ENCODE assay signal across 8 mouse cellular contexts in the genomic region with DNA sequence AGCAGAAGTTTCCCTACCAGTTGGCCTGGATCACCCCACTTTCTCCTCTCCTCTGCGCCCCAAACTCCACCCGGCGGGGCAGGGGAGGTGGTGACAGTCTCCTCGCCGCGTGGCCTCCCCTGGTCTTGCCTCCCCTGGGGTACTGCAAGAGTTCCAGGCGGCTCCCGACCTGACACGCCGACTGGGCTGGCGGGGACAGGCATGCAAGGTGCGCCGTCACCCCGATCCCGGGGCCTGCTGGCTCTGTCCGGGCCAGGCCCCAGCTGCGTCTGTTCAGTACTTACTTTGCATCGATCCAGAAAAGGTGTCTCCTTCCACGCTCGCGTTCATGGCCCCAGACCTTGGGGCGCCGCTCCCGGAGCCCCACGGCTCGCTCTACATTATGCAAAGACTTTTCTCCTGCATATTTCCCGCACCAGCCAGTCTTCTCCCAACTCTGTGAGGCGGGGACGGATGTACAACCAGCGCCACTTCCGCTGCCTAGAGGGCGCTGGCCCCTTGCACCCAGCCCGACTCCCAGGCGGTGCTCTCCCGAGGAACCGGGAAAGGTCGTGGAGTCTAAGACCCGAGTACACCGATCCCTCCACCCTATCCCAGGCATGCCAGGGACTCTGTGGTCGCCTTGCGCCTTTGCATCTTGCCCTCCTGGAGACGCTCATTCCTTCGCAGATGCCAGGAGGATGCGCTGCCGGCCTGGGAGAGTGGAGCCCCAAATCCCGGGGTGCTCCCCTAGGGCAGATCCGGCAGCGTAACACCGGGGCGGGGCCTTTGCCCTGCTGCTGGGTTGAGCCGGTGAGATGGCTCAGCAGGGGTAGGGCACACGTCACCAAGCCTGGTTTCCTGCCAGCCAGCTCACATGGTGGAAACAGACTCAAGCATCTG. TPM values are rescaled to one million over a fixed set of nuclear protein-coding genes. Genes with fewer than 3 reads are reported as not detected.
DNase-seq lines count a peak whose midpoint lies in the region; ATAC-seq lines count a peak whose summit lies in the region.

A gene (minus strand): TSS at position 753 of the 882 bp plus-strand sequence.

- no peaks in the 10 kb centered on the region for H3K9me3 ChIP-seq in hindbrain, embryonic 12.5 days (replicated peaks)

- H3K36me3 ChIP-seq in hindbrain, embryonic 12.5 days, result peaks cover 15% of the 10 kb centered on the region

- H3K9ac ChIP-seq in hindbrain, embryonic 12.5 days, result peak within 1 kb of the TSS; percentile 82

- peak within 1 kb of the TSS; percentile 76 for H3K4me2 ChIP-seq in hindbrain, embryonic 12.5 days (replicated peaks)

- WGBS in hindbrain, embryonic 12.5 days, result under 1% methylated on average over 52 of the region's 52 CpGs

- peak within 1 kb of the TSS; percentile 67 for H3K27ac ChIP-seq in hindbrain, embryonic 12.5 days

- ATAC-seq in hindbrain, embryonic 12.5 days (ENCODE audit: low FRiP score), result peak; percentile 84

- no peaks in the 10 kb centered on the region for H3K27me3 ChIP-seq in hindbrain, embryonic 12.5 days

- peak; percentile 92 for DNase-seq in MN1 (ENCODE audit: low spot score)
- DNase-seq in cerebellum, adult 9-11 months, result peak; percentile 85
- DNase-seq in frontal cortex, postnatal 10 days (ENCODE audit: low spot score in 2 of 2), result peak; percentile 79 to 80
- DNase-seq in layer of hippocampus, postnatal 14 days (ENCODE audit: low spot score in 2 of 2), result peak; percentile 72 to 83
- DNase-seq in lung, postnatal 14 days, result peak; percentile 84
- DNase-seq in retina, adult 2 months (ENCODE audit: low read depth, low spot score), result peak; percentile 72
- DNase-seq in thymus, postnatal 36 days, result peak; percentile 90 to 94

- H3K4me1 ChIP-seq in hindbrain, embryonic 12.5 days, result peaks cover 21% of the 10 kb centered on the region

- peak within 1 kb of the TSS; percentile 69 for H3K4me3 ChIP-seq in hindbrain, embryonic 12.5 days

RNA-seq across cellular contexts. Expression of the gene that starts here (rescaled TPM):
- polyA plus RNA-seq in hindbrain, embryonic 12.5 days (2016; fragmentation: Nextera tagmentation; extraction: Ambion mirVana), result 37.7 and 39.0 TPM in 2 replicates
- total RNA-seq in layer of hippocampus, postnatal 14 days (2021), result 10 to 100 TPM; 16.6 to 18.2 TPM

Comparison
In these comparisons a context has a peak if more than half of its experiments do, and no peak if none do; other contexts are left out.
1. Peak in every context shown above with its lines: DNase-seq, ATAC-seq, H3K4me3 ChIP-seq and H3K27ac ChIP-seq.